In genomic region chr14:59219241-59219640, GRCm38 (mm10) we compare ENCODE assay signal across 22 mouse cellular contexts. TPM values are rescaled to one million over a fixed set of nuclear protein-coding genes. Genes with fewer than 3 reads are reported as not detected.
"Had no signal": no experiment of that assay in that cellular context is flagged by ENCODE, and none has a peak within 500 bp of the region (broad histone marks: within the 10 kb centered on the region; RNA-seq: fewer than 3 reads in every experiment).

No protein-coding gene starts in this region.

- H3K4me1 ChIP-seq: limb, embryonic 10.5 days; liver, embryonic 15.5 days; midbrain, embryonic 13.5 days; neural tube, embryonic 15.5 days had no signal

- H3K27me3 ChIP-seq: liver, embryonic 15.5 days; midbrain, embryonic 13.5 days; neural tube, embryonic 15.5 days had no signal

- H3K9ac ChIP-seq: liver, embryonic 15.5 days; lung, embryonic 14.5 days; midbrain, embryonic 13.5 days; neural tube, embryonic 15.5 days had no signal

- H3K4me3 ChIP-seq: left cerebral cortex, adult 2 months; limb, embryonic 10.5 days; liver, embryonic 15.5 days; midbrain, embryonic 13.5 days; myocyte; neural tube, embryonic 15.5 days had no signal

- DNase-seq: kidney, adult 11 months; lung, embryonic 14.5 days; right cerebral cortex, adult 18-20 months; right cerebral cortex, postnatal 25 days; thymus, postnatal 36 days had no signal

- H3K9me3 ChIP-seq: limb, embryonic 10.5 days; liver, embryonic 15.5 days; midbrain, embryonic 13.5 days; neural tube, embryonic 15.5 days had no signal

- H3K4me2 ChIP-seq: liver, embryonic 11.5 days; liver, embryonic 15.5 days; lung, embryonic 14.5 days; midbrain, embryonic 13.5 days; neural tube, embryonic 15.5 days had no signal

- H3K27ac ChIP-seq: left cerebral cortex, adult 2 months; limb, embryonic 10.5 days; liver, embryonic 15.5 days; midbrain, embryonic 13.5 days; neural tube, embryonic 15.5 days had no signal

- ATAC-seq: midbrain, embryonic 13.5 days had no signal

RNA-seq across cellular contexts. Expression of gene Gm5142, which starts 40.7 kb away (rescaled TPM):
- total RNA-seq: layer of hippocampus, adult 8-10 months; layer of hippocampus, postnatal 14 days; left cerebral cortex, adult 2 months; left cerebral cortex, postnatal 14 days had no signal
- polyA plus RNA-seq: intestine, embryonic 14.5 days; large intestine, adult 2 months; limb, embryonic 10.5 days; limb, embryonic 14.5 days; liver, embryonic 11.5 days; liver, embryonic 15.5 days; lung, embryonic 14.5 days; midbrain, embryonic 13.5 days; myocyte; neural tube, embryonic 11.5 days; neural tube, embryonic 15.5 days; small intestine, adult 2 months; stomach, embryonic 16.5 days; thymus, postnatal 0 days had no signal

RNA-seq across cellular contexts. Expression of gene Gm6904, which starts 40.8 kb away (rescaled TPM):
- total RNA-seq: layer of hippocampus, adult 8-10 months; layer of hippocampus, postnatal 14 days; left cerebral cortex, adult 2 months; left cerebral cortex, postnatal 14 days had no signal
- polyA plus RNA-seq: intestine, embryonic 14.5 days; large intestine, adult 2 months; limb, embryonic 10.5 days; limb, embryonic 14.5 days; liver, embryonic 11.5 days; liver, embryonic 15.5 days; lung, embryonic 14.5 days; midbrain, embryonic 13.5 days; myocyte; neural tube, embryonic 11.5 days; neural tube, embryonic 15.5 days; small intestine, adult 2 months; stomach, embryonic 16.5 days; thymus, postnatal 0 days had no signal
